Mouse (Mus musculus): ENCODE results near the gene Theg.

DNA sequence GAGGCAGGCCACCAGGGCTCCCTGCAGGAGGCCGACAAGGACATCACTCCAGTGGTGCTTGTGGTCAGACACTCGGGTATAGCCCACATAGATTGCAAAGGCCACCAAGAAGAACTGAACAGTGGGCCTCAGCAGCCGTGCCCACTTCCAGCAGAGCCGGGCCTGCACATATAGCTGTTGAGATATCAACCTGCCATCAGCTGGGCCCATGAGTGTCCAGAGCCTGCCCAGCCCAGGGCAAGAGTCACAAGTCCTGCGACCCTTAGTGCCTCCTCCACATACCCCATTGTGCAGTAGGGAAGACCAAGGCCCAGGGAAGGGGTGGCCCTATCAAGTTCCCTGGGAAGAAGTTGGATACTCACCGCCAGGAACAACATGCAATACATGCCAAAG lies 59.7 kb downstream of the Theg start:
- no peak for TF ChIP-seq POLR2A (IDR thresholded peaks at IDR 0.05; ENCODE audit: extremely low read depth, insufficient read depth, low read length)
- no peak for TF ChIP-seq CTCF (IDR thresholded peaks at IDR 0.05; ENCODE audit: extremely low read depth, insufficient read depth, low read length)
